Mouse (Mus musculus) layer of hippocampus, postnatal 14 days (tissue): ENCODE measurements at regions not wholly inside any gene's neighbourhood (a gene's known extent, or its start where the extent isn't known, plus 50 kb on each side); places are given as distances from the start of the nearest gene placed in this dataset.

Source experiments
- DNase-seq, 2 experiments: peaks; one replicate each; pipeline ENCODE4 v3.0.0; 2021 to 2022; ENCODE audit warnings: low spot score in 2 of 2, mixed read lengths in 1 of 2

DNA sequence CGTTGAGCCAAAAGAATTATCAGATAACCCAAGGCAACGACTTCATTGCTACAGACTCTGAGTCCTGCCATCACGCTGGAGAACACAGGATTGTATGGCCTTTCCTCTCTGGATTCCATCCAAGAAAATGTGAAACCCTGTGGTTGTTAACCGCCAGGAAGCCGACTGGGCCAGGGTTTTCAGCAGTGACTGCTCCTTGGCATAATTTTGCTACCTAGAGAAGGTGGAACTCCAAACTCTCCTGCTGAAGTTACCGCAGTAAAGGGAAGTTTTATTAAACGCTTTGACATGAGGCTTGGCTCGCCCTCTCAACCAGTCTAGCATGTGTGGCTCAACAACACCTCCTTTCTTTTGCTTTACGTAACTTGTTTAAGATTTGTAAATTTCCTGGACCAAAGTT is 116.9 kb downstream of the Wif1 start:
- no peak for DNase-seq

DNA sequence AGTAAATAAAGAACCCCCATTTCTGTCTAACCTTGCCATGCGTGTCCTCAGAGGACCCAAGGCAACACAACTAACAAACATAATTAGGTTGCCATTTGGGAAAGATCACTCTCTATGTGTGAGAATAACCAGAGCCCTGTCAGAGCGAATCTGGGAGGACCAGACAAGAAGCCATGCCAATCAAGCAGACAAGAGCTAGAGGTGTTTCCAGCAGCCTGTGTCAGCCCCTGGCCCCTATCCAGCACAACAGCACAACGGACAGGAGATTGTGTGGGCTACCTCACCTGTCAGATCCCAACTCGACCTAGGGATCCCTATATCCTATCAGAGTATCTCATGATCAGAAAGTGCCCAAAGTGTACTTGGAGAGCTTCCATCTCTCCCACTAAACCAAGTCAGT is 119.9 kb downstream of the Wif1 start:
- DNase-seq: no peak

GRCm38 (mm10) chr10:121160499-121160898 is 126.7 kb downstream of the Wif1 start:
- no peak for DNase-seq

DNA sequence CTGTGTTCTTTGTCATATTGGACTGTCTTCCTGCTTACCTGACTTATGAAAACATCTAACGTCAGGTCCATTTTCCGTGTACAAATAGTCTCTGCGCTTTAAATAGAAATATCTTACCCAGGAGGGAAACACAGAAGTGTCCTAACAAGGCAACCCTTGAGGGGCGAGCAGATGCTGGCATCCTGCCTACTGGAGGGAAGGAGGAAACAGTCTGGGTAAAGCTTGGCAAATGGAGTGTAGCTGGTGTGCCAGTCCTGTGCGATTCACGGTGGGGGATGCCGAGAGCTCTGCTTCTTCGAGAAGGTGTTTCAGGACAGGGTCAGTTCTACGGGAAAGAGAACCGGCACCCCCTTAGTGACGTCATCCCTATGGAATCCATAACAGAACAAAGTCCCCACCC is 127.4 kb downstream of the Wif1 start:
- DNase-seq: peak in 1 of 2 experiments; percentile 7

- DNase-seq: no peak
These were observed 140.3 kb downstream of the Wif1 start for GRCm38 (mm10) chr10:121174022-121174421.

DNA sequence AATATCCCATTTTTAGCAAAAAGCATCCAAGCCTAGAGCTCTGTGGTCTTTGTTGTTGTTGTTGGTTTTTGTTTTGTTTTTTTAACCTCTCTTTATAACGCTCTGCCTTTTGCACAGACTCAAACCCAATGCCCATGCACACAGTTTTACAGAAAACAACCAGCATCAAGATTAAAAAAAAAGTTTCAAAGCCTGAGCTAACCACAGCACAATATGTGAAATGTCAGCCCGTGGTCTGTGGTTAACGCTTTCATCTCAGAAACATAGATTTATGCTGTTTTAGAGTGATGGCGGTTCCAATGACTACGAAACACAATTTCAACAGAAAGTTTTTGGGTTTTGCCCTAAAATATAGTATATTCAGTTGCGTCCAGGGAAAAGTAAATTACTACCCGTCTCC is 155.4 kb downstream of the Wif1 start:
- no peak for DNase-seq

GRCm38 (mm10) chr10:121199236-121199635 is 151.8 kb downstream of the Tbc1d30 start:
- no peak for DNase-seq

DNA sequence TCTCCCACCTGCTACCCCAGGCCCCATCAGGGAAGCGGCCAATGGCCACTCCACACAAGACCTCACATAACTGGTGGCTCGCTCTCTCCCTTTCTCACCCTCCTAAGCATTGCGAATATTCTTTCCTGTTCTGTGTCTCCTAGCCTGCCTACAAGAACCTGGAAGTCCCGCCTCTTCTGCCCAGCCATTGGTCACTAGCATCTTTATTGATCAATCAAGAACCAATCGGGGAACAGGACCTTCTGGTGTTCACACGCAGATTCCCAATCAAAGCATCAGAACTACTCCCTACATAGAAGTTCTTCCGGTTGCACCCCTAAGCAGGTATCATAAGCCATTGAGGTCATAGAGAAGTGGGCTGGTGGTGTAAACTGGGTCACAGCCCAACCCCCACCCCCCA is 148.5 kb downstream of the Tbc1d30 start:
- no peak for DNase-seq

DNA sequence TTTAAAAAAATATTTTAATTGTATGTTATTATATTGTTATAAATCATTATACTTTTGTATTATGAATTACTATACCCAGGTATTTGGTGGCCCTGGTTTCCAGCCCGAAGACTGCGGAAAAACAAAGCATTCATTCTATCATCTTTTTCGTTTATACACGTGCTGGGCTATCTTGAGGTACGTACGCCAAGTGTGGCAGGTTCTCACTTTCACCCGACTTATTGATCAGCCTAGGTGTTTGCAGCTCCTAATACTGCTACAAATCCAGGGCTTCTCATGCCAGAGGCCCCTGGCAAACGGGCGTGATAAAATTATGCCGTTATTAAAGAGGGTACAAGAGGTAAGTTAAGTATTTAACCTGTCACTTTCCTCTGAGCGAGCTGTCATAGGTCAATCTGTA is 145.5 kb downstream of the Tbc1d30 start:
- DNase-seq: no peak

- DNase-seq: peak; percentile 47 to 82
These were observed 144.9 kb downstream of the Tbc1d30 start for GRCm38 (mm10) chr10:121206002-121206742.

DNA sequence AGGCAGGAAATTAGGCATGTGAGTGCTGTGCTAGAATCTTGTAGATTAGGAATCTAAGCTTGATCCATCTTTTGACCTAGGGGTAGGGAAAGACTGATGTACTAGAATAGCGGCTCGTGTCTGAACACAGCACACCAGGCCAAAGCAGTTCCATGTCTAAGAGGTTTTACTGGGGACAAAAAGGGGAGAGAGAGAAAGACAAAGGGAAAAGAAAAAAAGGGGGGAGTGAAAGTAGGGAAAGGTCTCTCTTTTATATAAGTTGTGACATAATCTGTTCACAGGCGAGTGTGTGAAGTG is 144.4 kb downstream of the Tbc1d30 start:
- DNase-seq: no peak
